Mouse (Mus musculus): ENCODE data around the gene Rmdn3.

DNA sequence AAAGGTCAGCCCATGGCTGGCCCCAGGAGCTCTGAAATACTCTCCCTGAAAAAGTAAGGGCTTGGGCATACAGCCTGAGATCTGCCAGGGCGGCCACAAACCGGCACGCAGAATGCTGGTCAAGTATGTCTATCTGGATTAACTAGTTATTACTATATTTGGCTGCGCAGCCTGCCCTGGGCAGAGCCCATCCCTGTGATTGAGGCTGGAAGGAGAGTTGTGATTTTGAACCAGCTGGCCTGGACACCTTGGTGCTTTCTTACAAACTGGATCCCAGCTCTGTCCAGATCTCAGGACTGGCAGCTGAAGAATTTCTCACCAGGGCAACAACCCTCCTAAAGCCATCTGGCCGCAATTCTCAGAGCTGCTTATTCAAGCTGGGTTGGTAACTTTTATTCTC lies 37.3 kb upstream of the Rmdn3 start:
- TF ChIP-seq POLR2A (IDR thresholded peaks at IDR 0.05; ENCODE audit: borderline replicate concordance, control insufficient read depth, low read depth, low read length) (no peak), CTCF (IDR thresholded peaks at IDR 0.05; ENCODE audit: control insufficient read depth, insufficient read depth, low read length) (no peak)
